Comparison of ENCODE assay signal across 10 mouse cellular contexts in the genomic region with DNA sequence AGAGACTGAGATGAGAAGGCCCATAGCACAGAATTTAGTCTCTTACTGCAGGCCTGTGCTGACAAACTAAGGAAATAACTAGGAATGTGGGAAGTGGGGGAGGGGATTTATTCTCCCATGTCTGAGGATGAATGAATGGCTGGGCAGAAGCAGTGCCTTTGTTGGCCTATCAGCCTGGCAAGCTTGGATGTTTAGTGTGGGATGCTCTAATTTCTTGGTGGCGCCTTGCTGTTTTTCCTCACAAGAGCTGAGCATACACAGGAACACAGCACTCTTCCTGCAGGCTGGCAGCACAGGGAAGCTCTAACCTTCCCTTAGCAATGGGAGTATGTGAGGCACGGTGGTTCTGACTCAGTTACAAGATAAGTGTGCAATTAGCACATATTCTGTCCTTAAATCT.
DNase-seq lines count a peak whose midpoint lies in the region; ATAC-seq and TF ChIP-seq lines count a peak whose summit lies in the region.
"Had no signal": no experiment of that assay in that cellular context is flagged by ENCODE, and none has a peak within 500 bp of the region (broad histone marks: within the 10 kb centered on the region; RNA-seq: fewer than 3 reads in every experiment).

No protein-coding gene starts in this region.

- no peak overlapping the region for H3K27ac ChIP-seq in lung, postnatal 0 days (ENCODE audit: low read length)
- H3K27ac ChIP-seq in hindbrain, embryonic 12.5 days, result peak overlapping the region; percentile 66

- DNase-seq in lung, postnatal 10 days, result peak; percentile 41
- no peak for DNase-seq in lung, postnatal 0 days (ENCODE audit: low spot score)
- DNase-seq in embryo, embryonic 11 days, result peak; percentile 43
- DNase-seq in retina, embryonic 14.5 days (ENCODE audit: low spot score), result peak; percentile 56
- no peak for DNase-seq in spleen, postnatal 10 days (ENCODE audit: low spot score in 2 of 2)
- DNase-seq in urinary bladder, postnatal 25 days (ENCODE audit: low spot score), result no peak
- DNase-seq: kidney, postnatal 10 days had no signal

- 61% methylated on average over 2 of the region's 2 CpGs for WGBS in lung, postnatal 0 days
- WGBS in hindbrain, embryonic 12.5 days, result 33% methylated on average over 2 of the region's 2 CpGs

- H3K27me3 ChIP-seq in lung, postnatal 0 days (replicated peaks; ENCODE audit: insufficient read depth, low read length), result no peaks in the 10 kb centered on the region
- no peaks in the 10 kb centered on the region for H3K27me3 ChIP-seq in hindbrain, embryonic 12.5 days
- H3K27me3 ChIP-seq: CH12.LX; megakaryocyte, embryonic 14.5 days had no signal

- H3K9me3 ChIP-seq in lung, postnatal 0 days (ENCODE audit: low read length), result no peaks in the 10 kb centered on the region
- H3K9me3 ChIP-seq in hindbrain, embryonic 12.5 days (replicated peaks), result no peaks in the 10 kb centered on the region
- H3K9me3 ChIP-seq: megakaryocyte, embryonic 14.5 days had no signal

- TF ChIP-seq CTCF in lung, postnatal 0 days (IDR thresholded peaks at IDR 0.05), result no peak

- no peak overlapping the region for H3K9ac ChIP-seq in lung, postnatal 0 days (replicated peaks; ENCODE audit: low read depth)
- H3K9ac ChIP-seq in hindbrain, embryonic 12.5 days, result no peak overlapping the region

- ATAC-seq in lung, postnatal 0 days, result no peak
- no peak for ATAC-seq in hindbrain, embryonic 12.5 days (ENCODE audit: low FRiP score)

- H3K4me3 ChIP-seq in lung, postnatal 0 days (ENCODE audit: low read depth, low read length), result no peak overlapping the region
- no peak overlapping the region for H3K4me3 ChIP-seq in hindbrain, embryonic 12.5 days
- H3K4me3 ChIP-seq: megakaryocyte, embryonic 14.5 days had no signal

- H3K36me3 ChIP-seq in lung, postnatal 0 days (ENCODE audit: insufficient read depth, low read length), result no peaks in the 10 kb centered on the region
- H3K36me3 ChIP-seq in hindbrain, embryonic 12.5 days, result no peaks in the 10 kb centered on the region

- no peak overlapping the region for H3K4me2 ChIP-seq in lung, postnatal 0 days (replicated peaks; ENCODE audit: low read depth, low read length)
- no peak overlapping the region for H3K4me2 ChIP-seq in hindbrain, embryonic 12.5 days (replicated peaks)

- no peaks in the 10 kb centered on the region for H3K4me1 ChIP-seq in lung, postnatal 0 days (ENCODE audit: insufficient read depth, low read depth, low read length)
- H3K4me1 ChIP-seq in hindbrain, embryonic 12.5 days, result peaks cover 18% of the 10 kb centered on the region

- no peak for TF ChIP-seq EP300 in lung, postnatal 0 days (IDR thresholded peaks at IDR 0.05)

Comparison
In these comparisons a context has a peak if more than half of its experiments do, and no peak if none do; other contexts are left out.
1. DNase-seq: peak in lung, postnatal 10 days (single experiment), embryo, embryonic 11 days (single experiment) and retina, embryonic 14.5 days (single experiment); none in lung, postnatal 0 days (single experiment), spleen, postnatal 10 days (0 of 2) and urinary bladder, postnatal 25 days (single experiment).